Mouse (Mus musculus) cerebellum, adult (tissue): ENCODE measurements at regions not wholly inside any gene's neighbourhood (a gene's known extent, or its start where the extent isn't known, plus 50 kb on each side); places are given as distances from the start of the nearest gene placed in this dataset.

Experiments
- ATAC-seq: cut with Nextera tagmentation; 2 replicates; pipeline ENCODE4 v1.9.2; 2017; ENCODE audit warnings: mild to moderate bottlenecking, moderate library complexity, mixed read lengths; ENCODE audit not compliant: insufficient number of reproducible peaks, low FRiP score, low TSS enrichment

DNA sequence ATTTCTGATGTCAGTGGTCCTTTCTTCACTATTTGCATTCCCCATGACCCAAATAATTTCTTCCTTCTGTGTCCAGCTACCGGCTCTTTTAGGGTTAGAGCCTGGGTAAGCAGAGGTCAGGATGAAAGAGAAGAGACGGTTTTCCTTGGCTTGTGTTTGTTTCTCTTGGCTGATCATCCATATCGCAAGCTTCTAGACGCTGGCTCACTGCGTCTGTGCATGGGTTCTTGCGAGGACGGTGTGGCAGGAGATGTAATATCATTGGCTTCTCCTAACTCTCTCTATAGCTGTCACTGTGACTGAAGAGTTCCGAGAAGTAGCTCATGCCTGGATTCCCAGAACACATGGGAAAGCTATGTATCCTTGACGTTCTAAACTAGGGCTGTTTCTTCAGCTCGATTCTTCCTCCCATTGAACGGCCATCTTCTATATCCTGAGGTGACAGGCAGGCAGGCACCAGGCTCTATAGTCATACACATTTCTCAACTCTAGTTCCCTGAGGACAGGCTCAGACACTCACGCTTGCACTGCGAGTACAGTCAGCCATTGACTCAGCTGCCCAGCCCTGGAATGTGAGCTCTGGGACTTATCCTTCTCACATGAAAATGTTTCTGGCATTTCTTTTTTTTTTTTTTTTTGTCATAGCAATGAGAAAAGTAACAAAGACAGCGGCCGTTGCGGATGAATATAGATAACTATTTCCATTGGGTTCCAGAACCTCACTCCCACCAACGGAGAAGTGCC is 85.0 kb downstream of the Bach1 start:
- no peak for ATAC-seq

GRCm38 (mm10) chr16:87784405-87784994 is 85.8 kb downstream of the Bach1 start:
- no peak for ATAC-seq

- no peak for ATAC-seq
These were observed 90.8 kb downstream of the Bach1 start for GRCm38 (mm10) chr16:87789539-87789938.

DNA sequence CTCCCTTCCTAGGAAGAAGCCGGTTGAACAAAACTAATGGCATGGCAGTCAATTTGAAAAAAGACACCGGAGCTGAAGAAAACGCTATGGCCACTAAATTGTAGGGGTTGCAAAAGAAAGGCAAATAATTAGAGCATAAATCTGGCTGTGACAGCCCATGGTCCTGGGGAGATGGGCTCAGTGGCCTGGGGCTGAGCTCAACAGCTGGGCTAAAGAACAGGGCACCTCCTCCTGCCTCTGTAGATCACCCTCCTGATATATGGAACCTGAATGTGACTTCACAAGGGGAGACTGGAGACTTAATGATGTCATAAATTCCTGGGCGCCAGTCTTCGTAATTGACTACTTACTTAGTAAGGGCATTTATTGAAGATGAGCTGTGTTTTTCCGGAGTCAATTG is 91.2 kb downstream of the Bach1 start:
- ATAC-seq = no peak

- peak; percentile 71 for ATAC-seq
These were observed 97.9 kb downstream of the Bach1 start for GRCm38 (mm10) chr16:87796514-87797248.

- no peak for ATAC-seq
These were observed 103.6 kb downstream of the Bach1 start for GRCm38 (mm10) chr16:87802317-87802716.

DNA sequence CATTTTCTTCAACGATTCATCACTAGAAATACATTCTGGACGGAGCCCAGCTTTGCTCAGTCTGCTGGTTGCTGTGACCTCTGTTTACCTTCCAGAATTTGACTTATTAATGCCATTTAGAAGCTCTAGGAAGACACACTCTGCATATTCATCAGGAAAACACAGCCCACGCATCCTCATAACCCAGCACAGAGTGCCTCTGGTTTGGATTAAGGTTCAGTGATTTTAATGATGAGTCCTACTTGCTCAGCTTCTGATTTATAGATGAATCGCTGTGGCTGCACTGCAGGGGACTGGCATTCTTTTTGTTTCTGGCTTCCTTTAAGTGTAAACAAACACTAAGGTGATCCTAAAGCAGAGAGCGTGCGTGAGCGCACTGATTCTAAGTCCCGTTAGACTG is 118.8 kb downstream of the Bach1 start:
- no peak for ATAC-seq

GRCm38 (mm10) chr16:87834296-87834695 is 135.6 kb downstream of the Bach1 start:
- no peak for ATAC-seq

GRCm38 (mm10) chr16:87840949-87841546 is 142.3 kb downstream of the Bach1 start:
- peak; percentile 77 for ATAC-seq
